In genomic region chr16:20726384-20726783, GRCm38 (mm10) we compare ENCODE assay signal across 33 mouse cellular contexts. TPM values are rescaled to one million over a fixed set of nuclear protein-coding genes. Genes with fewer than 3 reads are reported as not detected.
DNase-seq lines count a peak whose midpoint lies in the region; ATAC-seq and TF ChIP-seq lines count a peak whose summit lies in the region.
"Had no signal": no experiment of that assay in that cellular context is flagged by ENCODE, and none has a peak within 500 bp of the region (broad histone marks: within the 10 kb centered on the region; RNA-seq: fewer than 3 reads in every experiment).

No protein-coding gene starts in this region.

- no peak overlapping the region for H3K9ac ChIP-seq in lung, postnatal 0 days (replicated peaks; ENCODE audit: low read depth)
- H3K9ac ChIP-seq: embryonic facial prominence, embryonic 12.5 days; forebrain, embryonic 13.5 days; hindbrain, embryonic 12.5 days; intestine, embryonic 15.5 days; liver, embryonic 13.5 days; neural tube, embryonic 15.5 days had no signal

- ATAC-seq in lung, postnatal 0 days, result peak; percentile 67
- ATAC-seq in CD4-positive, CD25-positive, alpha-beta regulatory T cell, adult 4 months, result no peak
- ATAC-seq: forebrain, embryonic 13.5 days; hindbrain, postnatal 0 days; intestine, embryonic 15.5 days; Patski had no signal

- H3K4me3 ChIP-seq in gastrocnemius, adult 2 months, result peak overlapping the region; percentile 40
- no peak overlapping the region for H3K4me3 ChIP-seq in lung, postnatal 0 days (ENCODE audit: low read depth, low read length)
- no peak overlapping the region for H3K4me3 ChIP-seq in myocyte
- H3K4me3 ChIP-seq: embryonic facial prominence, embryonic 12.5 days; forebrain, embryonic 13.5 days; hindbrain, embryonic 12.5 days; intestine, embryonic 15.5 days; layer of hippocampus, adult 2 months; liver, embryonic 13.5 days; neural tube, embryonic 15.5 days had no signal

- H3K4me1 ChIP-seq in lung, postnatal 0 days (ENCODE audit: insufficient read depth, low read depth, low read length), result no peaks in the 10 kb centered on the region
- H3K4me1 ChIP-seq: embryonic facial prominence, embryonic 12.5 days; forebrain, embryonic 13.5 days had no signal

- no peak for TF ChIP-seq CTCF in gastrocnemius, adult 2 months (IDR thresholded peaks at IDR 0.05)
- TF ChIP-seq CTCF in lung, postnatal 0 days (IDR thresholded peaks at IDR 0.05), result no peak

- intact Hi-C loops in gastrocnemius, adult 2 months (cut with DNase I), result no loop called here

- H3K79me2 ChIP-seq in myocyte (ENCODE audit: control insufficient read depth, insufficient read depth), result no peaks in the 10 kb centered on the region

- no peaks in the 10 kb centered on the region for H3K36me3 ChIP-seq in lung, postnatal 0 days (ENCODE audit: insufficient read depth, low read length)
- peaks cover 5% of the 10 kb centered on the region for H3K36me3 ChIP-seq in myocyte (ENCODE audit: control insufficient read depth, insufficient read depth)

- H3K9me3 ChIP-seq in lung, postnatal 0 days (ENCODE audit: low read length), result no peaks in the 10 kb centered on the region
- H3K9me3 ChIP-seq: embryonic facial prominence, embryonic 12.5 days; forebrain, embryonic 13.5 days; hindbrain, embryonic 12.5 days; intestine, embryonic 15.5 days; liver, embryonic 13.5 days; neural tube, embryonic 15.5 days had no signal

- peak; percentile 45 for TF ChIP-seq POLR2A in myocyte (IDR thresholded peaks at IDR 0.05; ENCODE audit: insufficient read length, low read depth)

- H3K27me3 ChIP-seq in lung, postnatal 0 days (replicated peaks; ENCODE audit: insufficient read depth, low read length), result no peaks in the 10 kb centered on the region; the same call in 1 of the 2 replicates
- no peaks in the 10 kb centered on the region for H3K27me3 ChIP-seq in myocyte (ENCODE audit: control insufficient read depth, insufficient read depth, insufficient read length)
- H3K27me3 ChIP-seq: embryonic facial prominence, embryonic 12.5 days; intestine, embryonic 15.5 days; neural tube, embryonic 15.5 days; Patski had no signal

- H3ac ChIP-seq in myocyte (ENCODE audit: control insufficient read depth, insufficient read length), result no peak overlapping the region

- H3K27ac ChIP-seq in gastrocnemius, adult 2 months, result peak overlapping the region; percentile 79
- no peak overlapping the region for H3K27ac ChIP-seq in lung, postnatal 0 days (ENCODE audit: low read length)
- H3K27ac ChIP-seq: embryonic facial prominence, embryonic 12.5 days; forebrain, embryonic 13.5 days; hindbrain, embryonic 12.5 days; hindbrain, postnatal 0 days; intestine, embryonic 15.5 days; layer of hippocampus, adult 2 months; liver, embryonic 13.5 days; neural tube, embryonic 15.5 days had no signal

- DNase-seq in gastrocnemius, adult 2 months, result peak; percentile 28
- DNase-seq in gastrocnemius, postnatal 25 days, result no peak
- peak; percentile 63 for DNase-seq in lung, postnatal 0 days (ENCODE audit: low spot score)
- no peak for DNase-seq in lung, postnatal 4 days
- no peak for DNase-seq in thymus, postnatal 14 days
- DNase-seq: adrenal gland, postnatal 10 days; B cell, adult 2 months; cerebellum, adult 9-10 months; embryo, embryonic 11 days; kidney, adult 2 months; kidney, postnatal 36 days; left cerebral cortex, postnatal 4 days; liver, embryonic 13.5 days; lung, adult 18-20 months; lung, postnatal 10 days; midbrain, embryonic 14.5 days; right cerebral cortex, postnatal 25 days; spleen, adult 18-20 months; thymus, adult 18-20 months; thymus, postnatal 36 days had no signal

- whole genome bisulfite sequencing in lung, postnatal 0 days, result 65% methylated on average over 1 of the region's 1 CpGs

- TF ChIP-seq EP300 in lung, postnatal 0 days (IDR thresholded peaks at IDR 0.05), result peak; percentile 76

- no peak overlapping the region for H3K4me2 ChIP-seq in lung, postnatal 0 days (replicated peaks; ENCODE audit: low read depth, low read length)
- peak overlapping the region; percentile 62 for H3K4me2 ChIP-seq in myocyte (ENCODE audit: low read depth)
- H3K4me2 ChIP-seq: embryonic facial prominence, embryonic 12.5 days; forebrain, embryonic 13.5 days; heart, embryonic 11.5 days; hindbrain, embryonic 12.5 days; intestine, embryonic 15.5 days; liver, embryonic 13.5 days; neural tube, embryonic 15.5 days had no signal

TF ChIP-seq in myocyte, 11 proteins besides CTCF, POLR2A, EP300 and RAD21:
- no peak for TF ChIP-seq POLR2AphosphoS2 (IDR thresholded peaks at IDR 0.05; ENCODE audit: insufficient read length, low read depth)
- no peak for TF ChIP-seq CEBPB (IDR thresholded peaks at IDR 0.05; ENCODE audit: insufficient read depth, poor library complexity, severe bottlenecking)
- no peak for TF ChIP-seq MAX (IDR thresholded peaks at IDR 0.05; ENCODE audit: low read depth)
- TF ChIP-seq TCF3 (IDR thresholded peaks at IDR 0.05; ENCODE audit: insufficient read length, low read depth), result no peak
- TF ChIP-seq SRF (IDR thresholded peaks at IDR 0.05; ENCODE audit: control insufficient read depth, insufficient read length, low read depth), result no peak
- TF ChIP-seq E2F4 (IDR thresholded peaks at IDR 0.05; ENCODE audit: insufficient read depth), result no peak
- TF ChIP-seq MYOD1 (IDR thresholded peaks at IDR 0.05; ENCODE audit: control insufficient read depth in 1 of 3, insufficient read length in 2 of 3, low read depth in 2 of 3), result no peak
- TF ChIP-seq TCF12 (IDR thresholded peaks at IDR 0.05; ENCODE audit: insufficient read depth, poor library complexity, severe bottlenecking), result no peak
- TF ChIP-seq MYOG (IDR thresholded peaks at IDR 0.05; ENCODE audit: control insufficient read depth in 1 of 3, insufficient read depth in 1 of 3, insufficient read length in 2 of 3, low read depth in 2 of 3), result no peak

RNA-seq across cellular contexts. Expression of gene Chrd, which starts 6.5 kb away (rescaled TPM):
- 1 to 10 TPM; 2.9 to 3.6 TPM for total RNA-seq in gastrocnemius, adult 2 months (2021)
- total RNA-seq in gastrocnemius, postnatal 25 days (2021), result 1 to 10 TPM; 3.2 to 3.6 TPM
- polyA plus RNA-seq in lung, postnatal 0 days (2015; fragmentation: Nextera tagmentation; extraction: Ambion mirVana), result 1.5 and 1.7 TPM in 2 replicates
- 14.0 TPM for polyA plus RNA-seq in myocyte (2012; fragmentation: generic; extraction: Trizol)
- not detected for polyA plus RNA-seq in CD4-positive, CD25-positive, alpha-beta regulatory T cell, adult 4 months (2017; shearing (Covaris generic))
- total RNA-seq: CH12.LX; monocyte, adult 5-6 weeks had no signal

RNA-seq across cellular contexts. Expression of gene Thpo, which starts 7.9 kb away (rescaled TPM):
- 1 to 10 TPM; 5.1 to 6.3 TPM for total RNA-seq in gastrocnemius, adult 2 months (2021)
- total RNA-seq in gastrocnemius, postnatal 25 days (2021), result 1 to 10 TPM; 2.1 to 3.0 TPM
- 0.54 and 0.81 TPM in 2 replicates for polyA plus RNA-seq in lung, postnatal 0 days (2015; fragmentation: Nextera tagmentation; extraction: Ambion mirVana)
- polyA plus RNA-seq in myocyte (2012; fragmentation: generic; extraction: Trizol), result 1.4 TPM
- polyA plus RNA-seq in CD4-positive, CD25-positive, alpha-beta regulatory T cell, adult 4 months (2017; shearing (Covaris generic)), result not detected
- total RNA-seq: monocyte, adult 5-6 weeks had no signal

RNA-seq across cellular contexts. Expression of gene Clcn2, which starts 8.8 kb away (rescaled TPM):
- total RNA-seq in gastrocnemius, adult 2 months (2021), result 1 to 10 TPM in 1 of 2 experiments, under 1 TPM in 1; 0.89 to 1.0 TPM
- 1 to 10 TPM; 2.0 to 3.2 TPM for total RNA-seq in gastrocnemius, postnatal 25 days (2021)
- 1.8 and 1.9 TPM in 2 replicates for polyA plus RNA-seq in lung, postnatal 0 days (2015; fragmentation: Nextera tagmentation; extraction: Ambion mirVana)
- polyA plus RNA-seq in myocyte (2012; fragmentation: generic; extraction: Trizol), result 4.4 TPM
- polyA plus RNA-seq in CD4-positive, CD25-positive, alpha-beta regulatory T cell, adult 4 months (2017; shearing (Covaris generic)), result 1 to 10 TPM; 1.4 to 1.7 TPM
- total RNA-seq: monocyte, adult 5-6 weeks had no signal

RNA-seq across cellular contexts. Expression of gene Polr2h, which starts 8.9 kb away (rescaled TPM):
- total RNA-seq in gastrocnemius, adult 2 months (2021), result 1 to 10 TPM; 7.6 to 9.2 TPM
- total RNA-seq in gastrocnemius, postnatal 25 days (2021), result 1 to 10 TPM; 8.2 to 8.3 TPM
- 37.5 and 48.2 TPM in 2 replicates for polyA plus RNA-seq in lung, postnatal 0 days (2015; fragmentation: Nextera tagmentation; extraction: Ambion mirVana)
- polyA plus RNA-seq in myocyte (2012; fragmentation: generic; extraction: Trizol), result 60.5 TPM
- polyA plus RNA-seq in CD4-positive, CD25-positive, alpha-beta regulatory T cell, adult 4 months (2017; shearing (Covaris generic)), result 10 to 100 TPM; 59.3 to 62.4 TPM

RNA-seq across cellular contexts. Expression of gene Fam131a, which starts 33.3 kb away (rescaled TPM):
- total RNA-seq in gastrocnemius, adult 2 months (2021), result 10 to 100 TPM; 46.0 to 62.9 TPM
- 10 to 100 TPM; 31.5 to 57.0 TPM for total RNA-seq in gastrocnemius, postnatal 25 days (2021)
- polyA plus RNA-seq in lung, postnatal 0 days (2015; fragmentation: Nextera tagmentation; extraction: Ambion mirVana), result 8.4 and 8.9 TPM in 2 replicates
- polyA plus RNA-seq in myocyte (2012; fragmentation: generic; extraction: Trizol), result 0.62 TPM
- polyA plus RNA-seq in CD4-positive, CD25-positive, alpha-beta regulatory T cell, adult 4 months (2017; shearing (Covaris generic)), result under 1 TPM; 0.34 to 0.59 TPM

Comparison
In these comparisons a context has a peak if more than half of its experiments do, and no peak if none do; other contexts are left out.
1. DNase-seq: peak in gastrocnemius, adult 2 months (single experiment) and lung, postnatal 0 days (single experiment); none in gastrocnemius, postnatal 25 days (single experiment), lung, postnatal 4 days (0 of 2) and thymus, postnatal 14 days (single experiment).